Mouse (Mus musculus): ENCODE data around the gene Gja4. TPM values are rescaled to one million over a fixed set of nuclear protein-coding genes. Genes with fewer than 3 reads are reported as not detected.

Gja4 gene
- total RNA-seq, 2 experiments from 2014 or later, result not detected

- ATAC-seq (replicated peaks; ENCODE audit: low FRiP score, poor library complexity, severe bottlenecking), result no peak
These were observed 11.4 kb upstream of the Gja4 start for GRCm38 (mm10) chr4:127325276-127325675.

GRCm38 (mm10) chr4:127324759-127325158 lies 10.9 kb upstream of the Gja4 start:
- peak; percentile 66 for ATAC-seq (replicated peaks; ENCODE audit: low FRiP score, poor library complexity, severe bottlenecking)

- ATAC-seq (replicated peaks; ENCODE audit: low FRiP score, poor library complexity, severe bottlenecking), result no peak
These were observed 10.5 kb upstream of the Gja4 start for GRCm38 (mm10) chr4:127324296-127324695.

- ATAC-seq (replicated peaks; ENCODE audit: low FRiP score, poor library complexity, severe bottlenecking), result no peak
These were observed 9.8 kb upstream of the Gja4 start for GRCm38 (mm10) chr4:127323651-127324050.

GRCm38 (mm10) chr4:127319613-127320012 lies 5.8 kb upstream of the Gja4 start:
- peak; percentile 77 for ATAC-seq (replicated peaks; ENCODE audit: low FRiP score, poor library complexity, severe bottlenecking)

- ATAC-seq (replicated peaks; ENCODE audit: low FRiP score, poor library complexity, severe bottlenecking), result no peak
These were observed 3.3 kb upstream of the Gja4 start for GRCm38 (mm10) chr4:127317143-127317542.

- no peak for ATAC-seq (replicated peaks; ENCODE audit: low FRiP score, poor library complexity, severe bottlenecking)
These were observed 1.9 kb upstream of the Gja4 start for GRCm38 (mm10) chr4:127315753-127316152.

GRCm38 (mm10) chr4:127314585-127314984 lies 746 bp upstream of the Gja4 start:
- no peak for ATAC-seq (replicated peaks; ENCODE audit: low FRiP score, poor library complexity, severe bottlenecking)

GRCm38 (mm10) chr4:127312349-127312748 lies 1.5 kb downstream of the Gja4 start:
- no peak for ATAC-seq (replicated peaks; ENCODE audit: low FRiP score, poor library complexity, severe bottlenecking)

- ATAC-seq (replicated peaks; ENCODE audit: low FRiP score, poor library complexity, severe bottlenecking), result no peak
These were observed 2.3 kb downstream of the Gja4 start for GRCm38 (mm10) chr4:127311561-127311960.

- no peak for ATAC-seq (replicated peaks; ENCODE audit: low FRiP score, poor library complexity, severe bottlenecking)
These were observed 6.9 kb downstream of the Gja4 start for GRCm38 (mm10) chr4:127306915-127307314.

GRCm38 (mm10) chr4:127303796-127304195 lies 10.0 kb downstream of the Gja4 start:
- ATAC-seq (replicated peaks; ENCODE audit: low FRiP score, poor library complexity, severe bottlenecking), result no peak

GRCm38 (mm10) chr4:127300503-127300902 lies 13.3 kb downstream of the Gja4 start:
- ATAC-seq (replicated peaks; ENCODE audit: low FRiP score, poor library complexity, severe bottlenecking), result no peak

- ATAC-seq (replicated peaks; ENCODE audit: low FRiP score, poor library complexity, severe bottlenecking), result no peak
These were observed 21.2 kb downstream of the Gja4 start for GRCm38 (mm10) chr4:127292631-127293030.

GRCm38 (mm10) chr4:127289039-127289548 lies 24.7 kb downstream of the Gja4 start:
- ATAC-seq (replicated peaks; ENCODE audit: low FRiP score, poor library complexity, severe bottlenecking), result no peak

- ATAC-seq (replicated peaks; ENCODE audit: low FRiP score, poor library complexity, severe bottlenecking), result no peak
These were observed 26.9 kb downstream of the Gja4 start for GRCm38 (mm10) chr4:127286907-127287306.

- ATAC-seq (replicated peaks; ENCODE audit: low FRiP score, poor library complexity, severe bottlenecking), result no peak
These were observed 34.6 kb downstream of the Gja4 start for GRCm38 (mm10) chr4:127279241-127279640.

GRCm38 (mm10) chr4:127278451-127279001 lies 35.3 kb downstream of the Gja4 start:
- ATAC-seq (replicated peaks; ENCODE audit: low FRiP score, poor library complexity, severe bottlenecking), result no peak

- ATAC-seq (replicated peaks; ENCODE audit: low FRiP score, poor library complexity, severe bottlenecking), result no peak
These were observed 49.7 kb downstream of the Gja4 start for GRCm38 (mm10) chr4:127264183-127264554.

- no peak for ATAC-seq (replicated peaks; ENCODE audit: low FRiP score, poor library complexity, severe bottlenecking)
These were observed 50.2 kb downstream of the Gja4 start for GRCm38 (mm10) chr4:127263438-127264182.

GRCm38 (mm10) chr4:127261601-127262000 lies 52.2 kb downstream of the Gja4 start:
- no peak for ATAC-seq (replicated peaks; ENCODE audit: low FRiP score, poor library complexity, severe bottlenecking)

Measured in erythroblast, adult 5-6 weeks (primary cell).